Comparison of ENCODE assay signal across 19 mouse cellular contexts in the genomic region with DNA sequence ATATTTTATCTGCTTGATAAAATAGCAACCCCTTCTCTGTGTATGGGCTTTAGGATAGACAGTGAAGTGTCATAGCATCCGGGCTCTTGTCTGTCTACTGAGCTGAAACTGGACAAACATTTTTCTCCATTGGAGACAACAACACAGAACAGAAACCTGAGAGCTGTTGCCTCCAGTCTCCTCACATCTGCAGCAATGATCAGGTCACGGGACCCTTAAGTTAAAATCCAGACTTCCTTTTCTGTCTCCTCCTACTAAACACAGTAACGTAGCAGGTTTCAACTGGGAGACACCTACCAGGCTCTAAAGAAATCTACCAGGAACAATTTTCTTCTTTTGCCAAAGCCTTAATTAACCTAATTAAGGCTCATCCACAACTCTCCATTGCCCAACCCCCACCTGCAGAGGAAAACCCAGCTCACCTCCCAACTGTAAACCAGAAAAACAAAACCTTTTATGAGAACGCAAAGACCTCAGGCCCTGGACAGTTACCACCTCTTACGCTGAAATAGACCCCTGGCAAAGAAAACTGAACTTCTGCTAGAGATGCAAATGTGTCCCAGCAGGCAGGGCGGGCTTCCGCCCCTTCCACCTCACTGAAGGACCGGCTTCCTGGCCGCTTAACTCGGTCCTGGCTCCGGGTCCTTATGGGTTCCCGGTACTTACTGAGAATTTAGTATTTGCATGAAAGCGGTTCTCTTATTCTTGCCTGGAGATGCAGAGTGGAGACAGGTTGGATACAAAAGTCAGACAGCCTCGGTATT. TPM values are rescaled to one million over a fixed set of nuclear protein-coding genes. Genes with fewer than 3 reads are reported as not detected.
DNase-seq lines count a peak whose midpoint lies in the region; ATAC-seq and TF ChIP-seq lines count a peak whose summit lies in the region.
"Had no signal": no experiment of that assay in that cellular context is flagged by ENCODE, and none has a peak within 500 bp of the region (broad histone marks: within the 10 kb centered on the region; RNA-seq: fewer than 3 reads in every experiment).

No protein-coding gene starts in this region.

- ATAC-seq in kidney, embryonic 15.5 days (replicated peaks; ENCODE audit: low FRiP score), result peak; percentile 62; the same call in 1 of the 2 replicates
- peak; percentile 50; the same call in 1 of the 2 replicates for ATAC-seq in limb, embryonic 12.5 days (ENCODE audit: insufficient number of reproducible peaks, insufficient read depth, low FRiP score, low TSS enrichment, low read depth)
- ATAC-seq: midbrain, embryonic 15.5 days had no signal

- peak overlapping the region; percentile 63 for H3K27ac ChIP-seq in kidney, embryonic 15.5 days
- H3K27ac ChIP-seq in kidney, adult 2 months (ENCODE audit: insufficient read depth, low read depth, low read length), result no peak overlapping the region
- peak overlapping the region; percentile 77 for H3K27ac ChIP-seq in limb, embryonic 12.5 days
- no peak overlapping the region for H3K27ac ChIP-seq in layer of hippocampus, adult 2 months
- H3K27ac ChIP-seq: heart, embryonic 13.5 days; hindbrain, embryonic 15.5 days; midbrain, embryonic 15.5 days had no signal

- DNase-seq in gastrocnemius, postnatal 10 days, result peak; percentile 34
- DNase-seq in gastrocnemius, adult 18-20 months (ENCODE audit: low spot score), result no peak
- DNase-seq in kidney, adult 2 months, result no peak
- peak; percentile 28 for DNase-seq in brain, embryonic 14.5 days (ENCODE audit: low read depth)
- no peak for DNase-seq in layer of hippocampus, adult 2 months (ENCODE audit: low spot score in 2 of 2)
- DNase-seq in cerebellum, postnatal 4 days (ENCODE audit: low spot score in 2 of 2), result no peak
- DNase-seq: adrenal gland, postnatal 14 days; B cell, adult 2 months; cerebellum, postnatal 14 days; kidney, adult 8-10 months; layer of hippocampus, adult 9-11 months; lung, adult 2 months had no signal

- H3K27me3 ChIP-seq in kidney, embryonic 15.5 days, result no peaks in the 10 kb centered on the region
- no peaks in the 10 kb centered on the region for H3K27me3 ChIP-seq in kidney, adult 2 months (replicated peaks; ENCODE audit: control insufficient read depth, insufficient read depth, low read length)
- no peaks in the 10 kb centered on the region for H3K27me3 ChIP-seq in limb, embryonic 12.5 days
- H3K27me3 ChIP-seq: heart, embryonic 13.5 days; hindbrain, embryonic 15.5 days; midbrain, embryonic 15.5 days had no signal

- WGBS in kidney, embryonic 15.5 days, result 30% methylated on average over 14 of the region's 14 CpGs
- 32% methylated on average over 14 of the region's 14 CpGs for WGBS in kidney, adult 2 months
- WGBS in limb, embryonic 12.5 days, result 29% methylated on average over 14 of the region's 14 CpGs

- TF ChIP-seq CTCF in kidney, adult 2 months (conservative IDR thresholded peaks at IDR 0.05; ENCODE audit: insufficient read depth, insufficient read length, low read depth, low read length), result no peak
- TF ChIP-seq CTCF in brain, embryonic 14.5 days (IDR thresholded peaks at IDR 0.05; ENCODE audit: borderline replicate concordance, extremely low read depth, insufficient read depth, insufficient read length), result no peak
- TF ChIP-seq CTCF in layer of hippocampus, adult 2 months (conservative IDR thresholded peaks at IDR 0.05), result no peak

- H3K9ac ChIP-seq in kidney, embryonic 15.5 days, result no peak overlapping the region
- H3K9ac ChIP-seq in limb, embryonic 12.5 days (replicated peaks), result no peak overlapping the region
- H3K9ac ChIP-seq: heart, embryonic 13.5 days; hindbrain, embryonic 15.5 days; midbrain, embryonic 15.5 days had no signal

- H3K4me3 ChIP-seq in kidney, embryonic 15.5 days (replicated peaks), result no peak overlapping the region
- H3K4me3 ChIP-seq in kidney, adult 2 months (ENCODE audit: insufficient read depth, low read depth, low read length), result no peak overlapping the region
- no peak overlapping the region for H3K4me3 ChIP-seq in limb, embryonic 12.5 days (replicated peaks)
- H3K4me3 ChIP-seq in layer of hippocampus, adult 2 months, result no peak overlapping the region
- H3K4me3 ChIP-seq: heart, embryonic 13.5 days; hindbrain, embryonic 15.5 days; midbrain, embryonic 15.5 days had no signal

- H3K4me2 ChIP-seq in kidney, embryonic 15.5 days, result 0 out of 2 replicates have a peak overlapping the region, but pooled peaks have one; percentile 12
- peak overlapping the region; percentile 37 for H3K4me2 ChIP-seq in limb, embryonic 12.5 days
- H3K4me2 ChIP-seq: heart, embryonic 13.5 days; hindbrain, embryonic 15.5 days; midbrain, embryonic 15.5 days had no signal

- no peak for TF ChIP-seq POLR2A in kidney, adult 2 months (IDR thresholded peaks at IDR 0.05; ENCODE audit: low read depth, low read length)
- no peak for TF ChIP-seq POLR2A in brain, embryonic 14.5 days (IDR thresholded peaks at IDR 0.05; ENCODE audit: borderline replicate concordance, extremely low read depth, insufficient read depth, insufficient read length, poor library complexity, severe bottlenecking)

- H3K36me3 ChIP-seq in kidney, embryonic 15.5 days, result no peaks in the 10 kb centered on the region
- H3K36me3 ChIP-seq in kidney, adult 2 months (ENCODE audit: control insufficient read depth, insufficient read depth, low read length), result no peaks in the 10 kb centered on the region
- H3K36me3 ChIP-seq in limb, embryonic 12.5 days, result no peaks in the 10 kb centered on the region
- H3K36me3 ChIP-seq: heart, embryonic 13.5 days; hindbrain, embryonic 15.5 days; midbrain, embryonic 15.5 days had no signal

- H3K4me1 ChIP-seq in kidney, embryonic 15.5 days, result peaks cover 6% of the 10 kb centered on the region
- no peaks in the 10 kb centered on the region for H3K4me1 ChIP-seq in kidney, adult 2 months (ENCODE audit: control insufficient read depth, insufficient read depth, low read length)
- H3K4me1 ChIP-seq in limb, embryonic 12.5 days (replicated peaks), result peaks cover 14% of the 10 kb centered on the region
- H3K4me1 ChIP-seq: hindbrain, embryonic 15.5 days; midbrain, embryonic 15.5 days had no signal

- no peaks in the 10 kb centered on the region for H3K9me3 ChIP-seq in kidney, embryonic 15.5 days (replicated peaks)
- no peaks in the 10 kb centered on the region for H3K9me3 ChIP-seq in limb, embryonic 12.5 days
- H3K9me3 ChIP-seq: heart, embryonic 13.5 days; hindbrain, embryonic 15.5 days; midbrain, embryonic 15.5 days had no signal

RNA-seq across cellular contexts. Expression of a gene that starts 43.0 kb away (rescaled TPM):
- total RNA-seq in gastrocnemius, postnatal 10 days (2021), result 10 to 100 TPM; 11.2 to 13.9 TPM
- total RNA-seq in gastrocnemius, adult 18-20 months (2021), result 1 to 10 TPM; 2.6 to 3.3 TPM
- 1.0 and 1.7 TPM in 2 replicates for polyA plus RNA-seq in kidney, embryonic 15.5 days (2015; fragmentation: Nextera tagmentation; extraction: Ambion mirVana)
- 14.2 and 18.4 TPM in 2 replicates for polyA plus RNA-seq in kidney, adult 2 months (2012; rRNA removed)
- 22.5 and 28.1 TPM in 2 replicates for polyA plus RNA-seq in brain, embryonic 14.5 days (2012; rRNA removed)
- 0.26 TPM in 1 of 2 replicates, not detected in the other for polyA plus RNA-seq in limb, embryonic 12.5 days (2016; fragmentation: Nextera tagmentation; extraction: Ambion mirVana)
- total RNA-seq in layer of hippocampus, adult 2 months (2021), result 10 to 100 TPM; 81.8 to 81.9 TPM

RNA-seq across cellular contexts. Expression of a gene that starts 53.3 kb away (rescaled TPM):
- under 1 TPM; 0.81 to 0.96 TPM for total RNA-seq in gastrocnemius, postnatal 10 days (2021)
- not detected for total RNA-seq in gastrocnemius, adult 18-20 months (2021)
- polyA plus RNA-seq in kidney, embryonic 15.5 days (2015; fragmentation: Nextera tagmentation; extraction: Ambion mirVana), result 2.1 TPM in 2 replicates
- polyA plus RNA-seq in kidney, adult 2 months (2012; rRNA removed), result 0.23 and 0.68 TPM in 2 replicates
- 0.26 and 0.74 TPM in 2 replicates for polyA plus RNA-seq in brain, embryonic 14.5 days (2012; rRNA removed)
- polyA plus RNA-seq in limb, embryonic 12.5 days (2016; fragmentation: Nextera tagmentation; extraction: Ambion mirVana), result 0.86 and 1.1 TPM in 2 replicates
- not detected for total RNA-seq in layer of hippocampus, adult 2 months (2021)
- total RNA-seq: adrenal gland, postnatal 14 days; left cerebral cortex, postnatal 36 days; MEL had no signal

Comparison
In these comparisons a context has a peak if more than half of its experiments do, and no peak if none do; other contexts are left out.
1. DNase-seq: peak in gastrocnemius, postnatal 10 days (single experiment) and brain, embryonic 14.5 days (single experiment); none in gastrocnemius, adult 18-20 months (single experiment), kidney, adult 2 months (single experiment), layer of hippocampus, adult 2 months (0 of 2) and cerebellum, postnatal 4 days (0 of 2).
2. H3K27ac ChIP-seq: peak in kidney, embryonic 15.5 days (single experiment) and limb, embryonic 12.5 days (single experiment); none in kidney, adult 2 months (single experiment) and layer of hippocampus, adult 2 months (single experiment).